Mouse (Mus musculus) megakaryocyte, embryonic 14.5 days (primary cell): ENCODE results near the gene Gm5136.

ENCODE experiments used
- FLI1 ChIP-seq: IDR thresholded peaks from 2 replicates; pipeline ENCODE4 v1.6.1; 2012; ENCODE audit warnings: low read length, inconsistent platforms, mixed read lengths
- GATA1 ChIP-seq: IDR thresholded peaks from 3 replicates; pipeline ENCODE4 v1.6.1; 2012; ENCODE audit warnings: mixed read lengths, low read length, inconsistent platforms, borderline replicate concordance

DNA sequence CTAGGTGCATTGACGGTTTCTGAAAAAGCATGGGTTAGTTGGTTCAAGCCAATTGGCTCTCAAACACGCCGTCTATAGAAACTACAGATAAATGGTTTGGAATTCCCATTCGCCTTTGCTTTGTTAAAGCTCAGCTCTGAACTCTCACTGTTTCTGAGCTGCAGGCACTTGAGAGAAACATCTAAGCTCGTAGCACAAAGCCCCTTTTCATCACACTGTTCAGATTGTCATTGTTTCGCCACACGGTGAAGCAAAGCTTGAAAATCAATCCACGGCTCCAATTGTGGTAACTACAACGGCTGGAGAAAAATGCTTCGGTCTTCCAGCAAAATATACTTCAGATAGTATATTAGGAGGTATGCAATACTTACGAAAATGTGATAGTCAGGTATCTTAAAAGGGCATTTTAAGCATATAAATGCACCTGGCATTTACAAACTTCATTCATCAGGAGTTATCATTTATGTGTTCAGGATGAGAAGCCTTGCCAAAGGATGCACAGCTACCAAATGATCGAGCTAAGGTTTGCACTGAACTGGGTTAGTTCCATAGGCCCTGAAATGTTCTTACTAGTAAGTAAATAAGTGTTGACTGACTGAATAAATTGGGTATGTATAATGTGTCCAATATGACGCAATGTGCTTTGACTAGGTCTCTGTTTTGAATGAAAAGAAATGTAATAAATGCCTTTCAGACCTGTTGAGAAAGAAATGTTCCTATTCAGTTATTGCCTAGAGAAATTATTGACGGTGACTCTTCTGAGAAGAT is 1.6 kb upstream of the Gm5136 start:
- no peak for TF ChIP-seq GATA1
- no peak for TF ChIP-seq FLI1
